Mouse (Mus musculus) cerebellum, adult 2 months (tissue): ENCODE measurements around the gene Arhgap18.

Experiments used
- CTCF ChIP-seq: fragments of 200-500 bp; IDR thresholded peaks from 2 replicates; pipeline ENCODE4 v1.5.1; 2011; ENCODE audit warnings: low read depth, mild to moderate bottlenecking, control low read depth, low read length, moderate library complexity, borderline replicate concordance; ENCODE audit not compliant: insufficient read depth
- POLR2A ChIP-seq: fragments of 200-500 bp; IDR thresholded peaks from 2 replicates; pipeline ENCODE4 v1.6.1; 2011; ENCODE audit warnings: low read length, control low read depth, borderline replicate concordance; ENCODE audit not compliant: insufficient read depth

DNA sequence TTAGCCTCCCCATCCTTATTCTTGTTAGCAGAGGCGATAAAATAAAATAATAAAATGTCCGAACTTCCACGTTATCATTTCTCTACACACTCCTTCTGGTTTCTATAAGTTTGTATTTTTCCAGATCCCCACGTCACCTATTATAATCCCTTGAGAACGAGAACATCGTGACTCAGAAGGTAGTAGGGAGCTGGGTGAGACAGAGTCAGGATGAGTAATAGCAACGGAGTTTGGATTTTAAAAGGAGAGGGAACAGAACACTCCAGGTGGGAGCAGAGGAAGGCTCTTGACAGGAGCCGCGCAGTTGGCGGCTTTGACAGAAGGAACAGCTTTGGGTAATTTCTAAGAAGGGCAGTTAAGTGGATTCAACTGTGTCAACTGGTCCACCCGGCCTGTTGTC, 124.1 kb downstream of the Arhgap18 start:
- no peak for TF ChIP-seq CTCF
- TF ChIP-seq POLR2A, result no peak
